10 mouse cellular contexts compared by ENCODE assay signal in the genomic region with DNA sequence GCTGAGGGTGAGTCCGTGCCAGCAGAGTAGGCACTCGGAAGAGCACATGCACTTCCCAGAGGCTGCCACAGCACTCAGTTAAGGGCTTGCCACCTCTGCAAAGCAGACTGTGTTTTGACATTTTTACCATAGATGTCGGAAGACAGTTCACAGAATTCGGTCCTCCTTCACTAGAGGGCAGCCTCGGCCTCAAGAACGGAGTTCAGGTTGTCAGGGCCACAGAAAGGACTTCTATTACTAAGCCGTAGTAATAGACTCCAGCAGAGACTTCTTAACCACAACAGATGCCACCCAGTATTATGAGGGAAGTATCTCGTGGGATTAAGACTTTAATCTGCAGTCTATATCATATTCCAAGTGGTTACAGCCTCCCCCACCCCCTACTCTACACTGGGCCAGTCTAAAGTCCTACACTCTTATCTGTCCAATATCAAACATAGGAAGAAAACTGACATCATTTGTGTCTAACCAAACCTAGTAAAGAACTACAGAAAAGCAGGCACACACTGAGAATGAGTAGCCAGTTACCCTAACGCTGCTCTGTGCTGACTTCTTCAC. TPM values are rescaled to one million over a fixed set of nuclear protein-coding genes. Genes with fewer than 3 reads are reported as not detected.
DNase-seq lines count a peak whose midpoint lies in the region; ATAC-seq and TF ChIP-seq lines count a peak whose summit lies in the region.
"Had no signal": no experiment of that assay in that cellular context is flagged by ENCODE, and none has a peak within 500 bp of the region (broad histone marks: within the 10 kb centered on the region; RNA-seq: fewer than 3 reads in every experiment).

No protein-coding gene starts in this region.

- H3K27me3 ChIP-seq in heart, adult 2 months (ENCODE audit: control insufficient read depth, insufficient read depth, low read length) = no peaks in the 10 kb centered on the region
- no peaks in the 10 kb centered on the region for H3K27me3 ChIP-seq in midbrain, embryonic 13.5 days
- H3K27me3 ChIP-seq in midbrain, embryonic 16.5 days (ENCODE audit: control insufficient read depth, insufficient read depth, low read depth, low read length) = no peaks in the 10 kb centered on the region
- H3K27me3 ChIP-seq in embryonic facial prominence, embryonic 14.5 days (replicated peaks; ENCODE audit: control insufficient read depth, insufficient read depth, low read length) = no peaks in the 10 kb centered on the region

- TF ChIP-seq CTCF in heart, adult 2 months (IDR thresholded peaks at IDR 0.05) = peak; percentile 45

- no peaks in the 10 kb centered on the region for H3K36me3 ChIP-seq in heart, adult 2 months (ENCODE audit: control insufficient read depth, insufficient read depth, low read length)
- H3K36me3 ChIP-seq in midbrain, embryonic 13.5 days = peaks cover 90% of the 10 kb centered on the region
- peaks cover 46% of the 10 kb centered on the region for H3K36me3 ChIP-seq in midbrain, embryonic 16.5 days (ENCODE audit: control insufficient read depth, insufficient read depth, low read length)
- peaks cover 78% of the 10 kb centered on the region for H3K36me3 ChIP-seq in embryonic facial prominence, embryonic 14.5 days (ENCODE audit: control insufficient read depth, insufficient read depth, low read length)

- H3K4me3 ChIP-seq in heart, adult 2 months = no peak overlapping the region
- H3K4me3 ChIP-seq in midbrain, embryonic 13.5 days (replicated peaks) = no peak overlapping the region
- H3K4me3 ChIP-seq in midbrain, embryonic 16.5 days (ENCODE audit: low read depth, low read length) = no peak overlapping the region
- no peak overlapping the region for H3K4me3 ChIP-seq in embryonic facial prominence, embryonic 14.5 days (ENCODE audit: low read depth, low read length)

- no peak for TF ChIP-seq EP300 in heart, adult 2 months (IDR thresholded peaks at IDR 0.05; ENCODE audit: insufficient read depth, low read depth, low read length)

- H3K9ac ChIP-seq in heart, adult 2 months (ENCODE audit: low read depth, low read length) = no peak overlapping the region
- H3K9ac ChIP-seq in midbrain, embryonic 13.5 days (replicated peaks) = no peak overlapping the region
- H3K9ac ChIP-seq in midbrain, embryonic 16.5 days (ENCODE audit: low read depth, low read length) = no peak overlapping the region
- H3K9ac ChIP-seq in embryonic facial prominence, embryonic 14.5 days (ENCODE audit: low read depth, low read length) = no peak overlapping the region

- TF ChIP-seq POLR2A in heart, adult 2 months (IDR thresholded peaks at IDR 0.05; ENCODE audit: insufficient read depth, low read depth, low read length) = no peak

- no peak overlapping the region for H3K27ac ChIP-seq in heart, adult 2 months
- no peak overlapping the region for H3K27ac ChIP-seq in midbrain, embryonic 13.5 days
- H3K27ac ChIP-seq in midbrain, embryonic 16.5 days (ENCODE audit: low read length) = no peak overlapping the region
- H3K27ac ChIP-seq in embryonic facial prominence, embryonic 14.5 days (replicated peaks; ENCODE audit: low read depth, low read length) = no peak overlapping the region
- H3K27ac ChIP-seq: macrophage had no signal

- no peaks in the 10 kb centered on the region for H3K79me2 ChIP-seq in heart, adult 2 months (replicated peaks; ENCODE audit: control insufficient read depth, insufficient read depth, low read length)

- WGBS in heart, adult 2 months = 64% methylated on average over 9 of the region's 9 CpGs
- 72% methylated on average over 9 of the region's 9 CpGs for WGBS in midbrain, embryonic 13.5 days
- 70% methylated on average over 9 of the region's 9 CpGs for WGBS in midbrain, embryonic 16.5 days
- WGBS in embryonic facial prominence, embryonic 14.5 days = 64% methylated on average over 9 of the region's 9 CpGs

- ATAC-seq in midbrain, embryonic 13.5 days = peak; percentile 17; the same call in 1 of the 2 replicates
- no peak for ATAC-seq in midbrain, embryonic 16.5 days
- ATAC-seq in embryonic facial prominence, embryonic 14.5 days (ENCODE audit: low read depth) = peak; percentile 50; the same call in 1 of the 2 replicates

- no peaks in the 10 kb centered on the region for H3K4me1 ChIP-seq in heart, adult 2 months (ENCODE audit: control insufficient read depth, insufficient read depth, low read length)
- H3K4me1 ChIP-seq in midbrain, embryonic 13.5 days (replicated peaks) = no peaks in the 10 kb centered on the region
- H3K4me1 ChIP-seq in midbrain, embryonic 16.5 days (ENCODE audit: control insufficient read depth, insufficient read depth, low read length) = no peaks in the 10 kb centered on the region
- H3K4me1 ChIP-seq in embryonic facial prominence, embryonic 14.5 days (ENCODE audit: control insufficient read depth, insufficient read depth, low read length) = no peaks in the 10 kb centered on the region

- DNase-seq in heart, adult 2 months = no peak
- DNase-seq in heart, adult 8-10 months (ENCODE audit: low spot score) = no peak
- DNase-seq in embryonic facial prominence, embryonic 14.5 days (ENCODE audit: low spot score) = peak; percentile 39
- DNase-seq in retina, embryonic 14.5 days (ENCODE audit: low spot score) = peak; percentile 48
- no peak for DNase-seq in thymus, postnatal 25 days
- DNase-seq in cerebellum, adult 11 months = no peak
- DNase-seq: cerebellum, postnatal 36 days had no signal

- H3K4me2 ChIP-seq in midbrain, embryonic 13.5 days (replicated peaks) = no peak overlapping the region
- H3K4me2 ChIP-seq in midbrain, embryonic 16.5 days (ENCODE audit: low read length) = no peak overlapping the region
- no peak overlapping the region for H3K4me2 ChIP-seq in embryonic facial prominence, embryonic 14.5 days (ENCODE audit: low read depth, low read length)

- intact Hi-C loops in heart, adult 2 months (cut with DNase I) = loop anchor here (1.0 kb wide), 1 partner anchor 156 kb away; no protein-coding TSS in a partner anchor

- no peaks in the 10 kb centered on the region for H3K9me3 ChIP-seq in midbrain, embryonic 13.5 days
- H3K9me3 ChIP-seq in midbrain, embryonic 16.5 days (replicated peaks; ENCODE audit: control insufficient read depth, low read length, poor library complexity, severe bottlenecking) = no peaks in the 10 kb centered on the region
- no peaks in the 10 kb centered on the region for H3K9me3 ChIP-seq in embryonic facial prominence, embryonic 14.5 days (ENCODE audit: control insufficient read depth, low read length)

RNA-seq across cellular contexts. Expression of gene Pyroxd1, which starts 17.6 kb away (rescaled TPM):
- total RNA-seq in heart, adult 2 months (2021) = 1 to 10 TPM; 9.4 to 9.6 TPM
- polyA plus RNA-seq in heart, adult 2 months (2012; rRNA removed) = 3.3 and 5.5 TPM in 2 replicates
- 10 to 100 TPM in 3 of 4 experiments, 1 to 10 TPM in 1; 8.7 to 11.1 (median 10.3) TPM for total RNA-seq in heart, adult 8-10 months (2022)
- polyA plus RNA-seq in midbrain, embryonic 13.5 days (2015; fragmentation: Nextera tagmentation; extraction: Ambion mirVana) = 24.2 and 28.8 TPM in 2 replicates
- polyA plus RNA-seq in midbrain, embryonic 16.5 days (2015; fragmentation: Nextera tagmentation; extraction: Ambion mirVana) = 22.6 and 27.0 TPM in 2 replicates
- polyA plus RNA-seq in embryonic facial prominence, embryonic 14.5 days (2014; fragmentation: Nextera tagmentation; extraction: Ambion mirVana) = 13.2 and 16.8 TPM in 2 replicates

RNA-seq across cellular contexts. Expression of gene Recql, which starts 23.8 kb away (rescaled TPM):
- total RNA-seq in heart, adult 2 months (2021) = 1 to 10 TPM; 6.9 to 8.4 TPM
- polyA plus RNA-seq in heart, adult 2 months (2012; rRNA removed) = 2.3 and 5.4 TPM in 2 replicates
- 1 to 10 TPM; 6.1 to 9.6 (median 7.8) TPM for total RNA-seq in heart, adult 8-10 months (2022)
- polyA plus RNA-seq in midbrain, embryonic 13.5 days (2015; fragmentation: Nextera tagmentation; extraction: Ambion mirVana) = 31.2 and 34.1 TPM in 2 replicates
- polyA plus RNA-seq in midbrain, embryonic 16.5 days (2015; fragmentation: Nextera tagmentation; extraction: Ambion mirVana) = 25.6 and 27.4 TPM in 2 replicates
- 22.9 and 30.2 TPM in 2 replicates for polyA plus RNA-seq in embryonic facial prominence, embryonic 14.5 days (2014; fragmentation: Nextera tagmentation; extraction: Ambion mirVana)

RNA-seq across cellular contexts. Expression of gene Golt1b, which starts 23.9 kb away (rescaled TPM):
- 10 to 100 TPM; 15.6 to 21.4 TPM for total RNA-seq in heart, adult 2 months (2021)
- 7.0 and 13.6 TPM in 2 replicates for polyA plus RNA-seq in heart, adult 2 months (2012; rRNA removed)
- total RNA-seq in heart, adult 8-10 months (2022) = 10 to 100 TPM; 13.9 to 18.7 (median 15.4) TPM
- 86.3 and 93.2 TPM in 2 replicates for polyA plus RNA-seq in midbrain, embryonic 13.5 days (2015; fragmentation: Nextera tagmentation; extraction: Ambion mirVana)
- 80.1 and 82.4 TPM in 2 replicates for polyA plus RNA-seq in midbrain, embryonic 16.5 days (2015; fragmentation: Nextera tagmentation; extraction: Ambion mirVana)
- 133 and 142 TPM in 2 replicates for polyA plus RNA-seq in embryonic facial prominence, embryonic 14.5 days (2014; fragmentation: Nextera tagmentation; extraction: Ambion mirVana)

RNA-seq across cellular contexts. Expression of gene Slco1a5, which starts 40.3 kb away (rescaled TPM):
- not detected for total RNA-seq in heart, adult 2 months (2021)
- 0.06 TPM in 1 of 2 replicates, not detected in the other for polyA plus RNA-seq in heart, adult 2 months (2012; rRNA removed)
- total RNA-seq in heart, adult 8-10 months (2022) = not detected
- polyA plus RNA-seq in midbrain, embryonic 13.5 days (2015; fragmentation: Nextera tagmentation; extraction: Ambion mirVana) = 0.24 and 0.57 TPM in 2 replicates
- polyA plus RNA-seq in midbrain, embryonic 16.5 days (2015; fragmentation: Nextera tagmentation; extraction: Ambion mirVana) = 0.45 and 0.74 TPM in 2 replicates
- polyA plus RNA-seq in embryonic facial prominence, embryonic 14.5 days (2014; fragmentation: Nextera tagmentation; extraction: Ambion mirVana) = 0.75 and 0.96 TPM in 2 replicates
- polyA plus RNA-seq: macrophage had no signal

RNA-seq across cellular contexts. Expression of gene Spx, which starts 50.1 kb away (rescaled TPM):
- total RNA-seq in heart, adult 2 months (2021) = not detected
- 0.18 and 0.25 TPM in 2 replicates for polyA plus RNA-seq in heart, adult 2 months (2012; rRNA removed)
- total RNA-seq in heart, adult 8-10 months (2022) = not detected
- polyA plus RNA-seq in midbrain, embryonic 13.5 days (2015; fragmentation: Nextera tagmentation; extraction: Ambion mirVana) = 5.5 and 6.5 TPM in 2 replicates
- 8.1 and 9.0 TPM in 2 replicates for polyA plus RNA-seq in midbrain, embryonic 16.5 days (2015; fragmentation: Nextera tagmentation; extraction: Ambion mirVana)
- 1.1 TPM in 2 replicates for polyA plus RNA-seq in embryonic facial prominence, embryonic 14.5 days (2014; fragmentation: Nextera tagmentation; extraction: Ambion mirVana)
- polyA plus RNA-seq: macrophage had no signal

Comparison
In these comparisons a context has a peak if more than half of its experiments do, and no peak if none do; other contexts are left out.
1. DNase-seq: peak in embryonic facial prominence, embryonic 14.5 days (single experiment) and retina, embryonic 14.5 days (single experiment); none in heart, adult 2 months (0 of 2), heart, adult 8-10 months (single experiment), thymus, postnatal 25 days (single experiment) and cerebellum, adult 11 months (single experiment).